Mouse (Mus musculus): ENCODE data around the gene Pgpep1.
A peak's percentile ranks its signal among the peaks of the same experiment; 100 is the strongest.

Pgpep1 gene

GRCm38 (mm10) chr8:70659604-70660272 lies 450 bp downstream of the Pgpep1 start:
- peak; percentile 88 to 94 for DNase-seq (ENCODE audit: low spot score in 2 of 2)

- no peak for DNase-seq (ENCODE audit: low spot score in 2 of 2)
Observed at GRCm38 (mm10) chr8:70658897-70659603, 1.1 kb downstream of the Pgpep1 start.

GRCm38 (mm10) chr8:70657739-70658138 lies 2.4 kb downstream of the Pgpep1 start:
- DNase-seq (ENCODE audit: low spot score in 2 of 2), result no peak

- no peak for DNase-seq (ENCODE audit: low spot score in 2 of 2)
Observed at GRCm38 (mm10) chr8:70657214-70657613, 3.0 kb downstream of the Pgpep1 start.

GRCm38 (mm10) chr8:70656193-70656790 lies 3.9 kb downstream of the Pgpep1 start:
- DNase-seq (ENCODE audit: low spot score in 2 of 2), result no peak

- no peak for DNase-seq (ENCODE audit: low spot score in 2 of 2)
Observed at GRCm38 (mm10) chr8:70655469-70655868, 4.7 kb downstream of the Pgpep1 start.

GRCm38 (mm10) chr8:70654121-70654520 lies 6.1 kb downstream of the Pgpep1 start:
- no peak for DNase-seq (ENCODE audit: low spot score in 2 of 2)

- DNase-seq (ENCODE audit: low spot score in 2 of 2), result peak; percentile 61 to 83
Observed at GRCm38 (mm10) chr8:70653226-70653625, 7.0 kb downstream of the Pgpep1 start.

GRCm38 (mm10) chr8:70650351-70650750 lies 9.8 kb downstream of the Pgpep1 start:
- no peak for DNase-seq (ENCODE audit: low spot score in 2 of 2)

- peak in 1 of 2 experiments; percentile 58 for DNase-seq (ENCODE audit: low spot score in 2 of 2)
Observed at GRCm38 (mm10) chr8:70649324-70649723, 10.9 kb downstream of the Pgpep1 start.

- DNase-seq (ENCODE audit: low spot score in 2 of 2), result no peak
Observed at GRCm38 (mm10) chr8:70648921-70649320, 11.3 kb downstream of the Pgpep1 start.

- DNase-seq (ENCODE audit: low spot score in 2 of 2), result no peak
Observed at GRCm38 (mm10) chr8:70648164-70648442, 12.1 kb downstream of the Pgpep1 start.

- no peak for DNase-seq (ENCODE audit: low spot score in 2 of 2)
Observed at GRCm38 (mm10) chr8:70647343-70648163, 12.6 kb downstream of the Pgpep1 start.

GRCm38 (mm10) chr8:70646775-70647174 lies 13.4 kb downstream of the Pgpep1 start:
- no peak for DNase-seq (ENCODE audit: low spot score in 2 of 2)

GRCm38 (mm10) chr8:70646369-70646768 lies 13.8 kb downstream of the Pgpep1 start:
- no peak for DNase-seq (ENCODE audit: low spot score in 2 of 2)

- no peak for DNase-seq (ENCODE audit: low spot score in 2 of 2)
Observed at GRCm38 (mm10) chr8:70645501-70646224, 14.5 kb downstream of the Pgpep1 start.

GRCm38 (mm10) chr8:70644065-70644464 lies 16.1 kb downstream of the Pgpep1 start:
- DNase-seq (ENCODE audit: low spot score in 2 of 2), result peak; percentile 54 to 80

GRCm38 (mm10) chr8:70643019-70643418 lies 17.2 kb downstream of the Pgpep1 start:
- no peak for DNase-seq (ENCODE audit: low spot score in 2 of 2)

GRCm38 (mm10) chr8:70638752-70639151 lies 21.4 kb downstream of the Pgpep1 start:
- no peak for DNase-seq (ENCODE audit: low spot score in 2 of 2)

GRCm38 (mm10) chr8:70636838-70637237 lies 23.4 kb downstream of the Pgpep1 start:
- DNase-seq (ENCODE audit: low spot score in 2 of 2), result no peak

- peak in 1 of 2 experiments; percentile 35 for DNase-seq (ENCODE audit: low spot score in 2 of 2)
Observed at GRCm38 (mm10) chr8:70635527-70635926, 24.7 kb downstream of the Pgpep1 start.

- no peak for DNase-seq (ENCODE audit: low spot score in 2 of 2)
Observed at GRCm38 (mm10) chr8:70634066-70634465, 26.1 kb downstream of the Pgpep1 start.
